Mouse (Mus musculus) c-Kit-positive CD71-positive TER-119-negative erythroid progenitor cells, embryonic 14.5 days (primary cell): ENCODE results near the gene AA467197.
A peak's percentile ranks its signal among the peaks of the same experiment; 100 is the strongest.

Source experiments
- DNase-seq: peaks from one replicate; pipeline ENCODE4 v3.0.0-alpha.2; 2013; ENCODE audit warnings: low read depth

AA467197 gene

DNA sequence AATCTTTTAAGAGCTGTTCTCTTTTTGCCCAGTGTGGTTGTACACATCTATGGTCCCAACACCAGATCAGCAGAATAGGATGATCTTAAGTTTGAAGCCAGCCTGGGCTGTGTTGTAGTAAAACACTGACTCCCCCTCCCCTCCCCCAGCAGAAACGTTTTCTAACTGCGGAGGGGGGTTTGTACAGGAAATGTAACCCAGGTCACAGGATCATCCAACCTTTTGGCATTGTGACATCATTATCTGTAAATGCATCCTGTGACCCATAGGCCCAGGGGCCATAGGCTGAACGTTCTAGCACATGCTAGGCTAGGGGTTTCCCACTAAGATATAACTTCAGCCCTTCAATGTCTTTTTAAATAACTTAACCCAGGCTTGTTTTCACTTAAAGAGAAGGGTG lies at the start of gene AA467197:
TSS of gene AA467197 (plus strand) at position 301 of the 400 bp plus-strand sequence.
- no peak for DNase-seq

DNA sequence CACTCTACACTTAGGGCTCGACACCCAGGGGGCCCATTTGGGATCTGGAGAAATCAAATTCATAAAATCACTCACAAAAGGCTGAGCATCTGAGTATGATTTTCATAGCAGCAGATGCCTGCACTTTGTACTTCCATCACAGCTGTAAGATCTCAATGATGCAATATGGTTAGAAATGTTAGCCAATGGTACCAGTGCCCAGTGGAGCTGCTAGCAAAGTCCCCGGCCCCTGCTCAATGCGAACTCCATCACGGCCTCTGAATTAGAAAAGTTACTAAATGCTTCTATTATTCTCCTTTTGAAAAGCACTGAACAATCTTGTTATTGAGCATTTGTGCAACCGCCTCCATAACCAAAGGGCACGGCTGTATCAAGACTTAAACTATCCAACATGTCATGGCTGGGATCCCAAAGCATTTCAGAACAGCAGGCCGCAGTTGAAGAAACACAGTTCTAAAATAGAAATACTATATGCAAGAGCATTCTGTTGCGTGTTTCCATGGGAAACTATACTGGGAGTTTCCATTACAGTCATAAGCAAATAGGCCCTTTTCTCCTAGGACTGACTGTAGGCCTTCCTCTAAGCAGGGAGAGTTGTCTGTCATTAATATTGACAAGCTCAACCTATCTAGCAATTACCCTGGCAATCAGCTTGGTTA lies 48.8 kb upstream of the AA467197 start:
- no peak for DNase-seq

DNA sequence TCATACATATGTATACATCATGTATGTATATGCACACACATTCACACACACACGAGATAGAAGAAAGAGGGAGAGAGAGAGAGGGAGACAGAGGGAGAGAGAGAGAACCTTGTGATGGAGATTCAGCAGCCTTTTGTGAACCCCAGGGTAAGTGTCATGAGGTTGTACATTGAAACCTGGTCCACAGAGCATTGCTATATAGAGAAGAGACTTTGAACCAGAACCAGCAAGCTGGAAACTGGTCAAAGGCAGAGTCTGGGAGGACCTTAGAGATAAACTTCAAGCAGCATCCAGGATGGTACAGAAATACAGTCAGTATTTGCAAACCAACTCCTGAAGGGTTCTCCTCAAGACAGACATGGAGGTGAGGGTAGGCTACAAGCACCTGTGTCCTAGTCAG lies 46.4 kb upstream of the AA467197 start:
- DNase-seq = no peak

DNA sequence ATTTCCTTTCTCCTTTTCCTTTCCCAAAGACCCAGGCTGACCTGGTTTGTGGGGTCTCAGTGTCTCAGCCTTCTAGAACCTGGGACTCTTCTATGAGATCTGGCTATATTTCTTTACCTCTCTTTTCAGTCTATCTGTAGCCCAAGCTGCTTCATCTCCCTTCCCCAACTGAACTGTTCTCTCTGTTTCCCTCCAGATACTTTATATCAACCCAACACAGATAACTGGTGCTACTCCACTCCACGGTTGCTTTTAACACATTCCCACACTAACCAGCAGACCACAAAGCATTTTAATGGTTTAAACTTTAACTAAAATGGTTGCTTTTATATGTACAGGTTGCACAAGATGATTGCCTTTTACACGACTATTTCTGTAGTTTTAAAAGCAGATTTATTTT lies 45.6 kb upstream of the AA467197 start:
- DNase-seq = no peak

DNA sequence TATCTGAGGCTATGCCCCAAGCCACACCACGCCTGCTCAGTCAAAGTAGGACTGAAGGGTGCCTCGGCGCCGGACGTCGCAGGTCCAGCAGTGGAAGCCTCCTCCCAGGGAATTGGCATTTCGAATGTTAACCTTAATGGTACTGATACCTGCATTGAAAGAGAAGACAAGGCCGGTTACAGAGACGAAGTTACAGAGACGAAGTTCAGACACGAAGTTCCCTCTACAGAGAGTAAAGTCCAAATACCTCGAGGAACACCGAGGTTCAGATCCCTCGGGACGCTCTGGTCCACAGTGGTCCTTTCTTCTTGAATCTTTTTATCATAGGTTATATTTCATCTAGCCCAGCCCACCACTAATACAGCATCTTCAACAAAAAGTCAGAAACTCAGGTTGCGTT lies 41.3 kb upstream of the AA467197 start:
- no peak for DNase-seq

DNA sequence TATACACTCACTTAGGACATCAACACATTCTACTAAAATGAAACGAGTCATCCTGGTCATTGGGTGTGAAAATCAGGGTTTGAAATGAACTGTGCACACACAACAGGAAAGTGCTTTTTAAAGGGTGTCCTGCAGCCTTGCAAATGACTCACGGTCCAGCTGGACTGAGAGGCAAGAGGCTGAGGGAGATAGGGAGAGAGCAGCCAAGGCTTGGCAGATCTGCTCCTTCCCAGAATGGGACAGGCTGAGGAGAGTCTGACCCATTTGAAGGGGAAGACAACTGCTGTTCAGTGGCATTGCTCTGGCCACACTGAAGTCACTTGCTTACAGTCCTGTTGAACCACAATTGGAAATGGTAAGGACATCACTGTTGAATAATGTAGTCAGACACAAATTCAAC lies 37.0 kb upstream of the AA467197 start:
- DNase-seq = no peak

DNA sequence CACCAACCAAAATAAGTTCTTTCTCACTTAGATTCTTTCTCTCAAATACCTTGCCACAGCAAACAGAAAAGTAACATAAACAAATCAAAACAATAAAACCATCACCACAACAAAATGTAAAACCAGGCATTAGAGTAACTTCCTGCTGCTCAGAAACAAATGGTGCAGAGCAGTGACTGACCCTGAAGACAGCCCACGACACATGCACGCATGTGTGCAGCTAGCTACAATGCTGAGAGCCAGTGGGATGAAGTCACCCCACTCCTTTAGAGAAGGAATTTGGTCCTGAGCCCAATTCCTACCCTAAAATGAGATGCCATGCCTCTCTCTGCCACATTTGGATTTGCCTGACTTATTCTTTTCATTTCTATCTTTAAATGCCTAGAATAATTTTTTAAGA lies 35.4 kb upstream of the AA467197 start:
- DNase-seq = no peak

DNA sequence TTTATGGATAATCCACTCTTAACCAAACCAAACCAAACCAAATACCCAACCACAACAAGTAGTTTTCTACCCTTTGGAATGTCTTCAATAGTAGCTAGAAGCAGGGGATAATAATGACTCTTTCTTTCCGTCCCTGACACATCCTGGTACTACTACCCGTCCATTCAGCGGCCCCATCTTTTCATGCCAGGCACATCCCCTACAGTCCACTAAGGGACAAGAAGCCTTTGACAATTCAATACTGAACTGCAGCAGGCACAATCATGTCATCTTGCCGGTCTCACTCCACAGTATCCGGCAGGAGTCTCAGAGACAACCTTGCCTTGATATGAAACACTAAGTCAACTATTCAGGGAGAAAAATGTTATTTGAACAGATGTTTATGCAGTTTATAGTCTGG lies 31.0 kb upstream of the AA467197 start:
- DNase-seq = no peak

DNA sequence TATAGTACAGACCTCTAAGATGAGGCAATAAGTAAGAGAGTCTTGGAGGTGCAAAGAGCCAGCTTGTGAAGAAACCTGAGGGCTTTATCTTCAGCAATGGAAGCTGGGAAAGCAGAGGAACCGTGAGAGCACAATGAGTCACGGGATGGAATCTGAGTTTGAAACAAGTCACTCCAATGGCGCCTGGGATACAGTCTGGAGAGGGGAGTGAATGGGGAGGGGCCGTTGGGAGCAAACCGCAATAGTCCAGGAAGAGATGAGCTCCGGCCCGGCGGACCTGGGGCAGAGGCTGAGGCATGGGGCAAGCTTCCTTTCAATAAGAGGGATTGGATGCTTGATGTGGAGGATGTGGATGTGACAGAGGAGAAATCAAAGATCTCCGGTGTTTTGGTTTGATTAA lies 28.0 kb upstream of the AA467197 start:
- DNase-seq = no peak

DNA sequence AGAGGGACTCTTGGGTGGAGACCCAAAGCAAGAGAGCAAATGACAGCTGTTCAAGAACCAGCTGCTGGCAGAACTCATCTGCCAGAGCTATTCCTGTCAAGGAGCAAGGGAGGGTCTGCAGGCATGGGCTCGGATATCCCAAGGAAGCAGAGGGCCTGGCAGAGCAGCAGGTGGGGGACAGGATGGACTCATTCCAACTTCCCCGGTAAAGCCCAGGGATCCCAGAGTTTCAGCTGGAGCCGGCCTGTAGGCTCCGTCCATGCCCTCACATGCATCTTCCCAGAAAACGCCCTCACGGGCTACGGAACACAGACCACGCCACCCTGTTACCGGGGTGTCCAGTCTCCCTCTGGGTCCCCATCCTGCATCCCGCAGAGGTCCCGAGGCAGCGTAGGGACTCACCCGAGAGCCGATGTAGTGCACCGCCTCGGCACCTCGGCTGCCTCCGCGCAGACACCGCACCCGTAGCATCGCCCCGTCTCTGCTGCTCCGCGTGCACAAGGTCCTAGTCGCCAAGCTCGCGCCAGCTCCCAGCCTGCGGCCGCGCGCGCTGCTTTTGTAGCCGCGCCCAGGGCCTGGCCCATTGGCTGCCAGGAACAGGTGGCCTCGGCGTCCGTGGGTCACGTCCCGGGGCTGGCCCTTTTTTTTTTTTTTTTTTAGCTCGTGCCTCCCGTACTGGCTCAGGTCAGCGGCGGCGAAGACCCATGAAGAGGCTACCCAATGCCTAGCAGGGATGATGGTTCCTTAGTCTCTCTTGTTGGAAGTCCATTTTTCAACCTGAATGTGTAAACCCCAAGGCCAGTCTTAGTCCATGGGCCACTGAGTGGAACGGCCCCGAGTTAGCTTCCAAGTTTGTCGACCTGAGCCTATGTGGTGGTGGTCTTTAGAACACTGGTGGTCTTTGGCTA lies 25.8 kb upstream of the AA467197 start, which contains the start of gene Gatm:
TSS of gene Gatm (minus strand) at position 558 of the 908 bp plus-strand sequence.
- DNase-seq = no peak

DNA sequence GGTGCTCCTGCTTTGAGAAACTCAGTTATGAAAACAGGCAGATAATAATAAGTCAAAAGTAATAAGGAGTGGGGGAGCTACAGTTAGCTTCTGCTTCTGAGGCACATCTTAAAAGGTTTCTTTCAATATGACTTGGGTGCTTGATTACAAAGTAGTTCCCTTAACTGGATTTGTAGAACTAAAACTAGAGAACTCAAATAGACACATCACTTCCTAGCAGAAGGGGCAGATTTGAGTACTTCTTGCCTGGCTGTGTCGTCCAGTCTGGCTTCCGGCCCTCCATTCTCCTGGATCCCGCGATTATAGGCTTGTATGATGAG lies 25.2 kb upstream of the AA467197 start:
- DNase-seq = no peak

DNA sequence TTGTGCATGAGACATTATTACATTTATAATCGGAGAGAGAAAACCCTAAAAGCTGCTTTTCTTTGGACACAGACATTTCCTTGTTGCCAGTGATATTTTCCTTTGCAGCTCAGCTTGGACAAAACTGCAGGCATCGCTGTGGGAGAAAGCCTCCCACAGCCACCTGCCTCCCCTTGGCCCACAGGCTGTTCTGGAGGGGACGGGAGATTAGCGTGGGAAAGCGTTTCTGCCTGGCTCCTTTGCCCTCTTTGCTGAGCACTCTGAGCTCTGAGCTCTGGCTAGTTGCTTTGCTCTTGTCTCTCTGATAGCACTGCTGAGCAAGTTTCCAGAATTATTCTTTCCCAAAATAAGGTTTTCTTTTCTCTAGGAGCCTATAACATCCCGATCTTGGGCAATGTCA lies 20.5 kb upstream of the AA467197 start:
- no peak for DNase-seq

DNA sequence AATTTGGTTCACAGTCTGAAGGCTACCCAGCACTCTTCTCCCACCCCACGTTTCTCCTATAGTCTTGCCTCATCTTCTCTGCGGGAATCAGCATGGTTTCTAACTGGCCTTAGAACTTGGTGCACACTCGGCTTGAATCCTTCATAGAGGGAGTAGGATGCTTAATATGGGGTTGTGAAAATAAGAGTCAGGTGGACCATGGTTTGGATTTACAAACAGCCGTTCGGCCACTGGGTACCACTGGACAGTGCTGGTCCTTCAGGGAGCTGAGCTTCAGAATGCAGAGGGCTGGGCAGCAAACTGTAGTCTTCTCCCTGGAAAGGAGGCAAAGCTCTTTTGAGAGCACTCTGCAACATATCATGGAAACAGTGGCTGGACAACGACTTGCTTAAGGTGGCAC lies 19.0 kb upstream of the AA467197 start:
- no peak for DNase-seq

DNA sequence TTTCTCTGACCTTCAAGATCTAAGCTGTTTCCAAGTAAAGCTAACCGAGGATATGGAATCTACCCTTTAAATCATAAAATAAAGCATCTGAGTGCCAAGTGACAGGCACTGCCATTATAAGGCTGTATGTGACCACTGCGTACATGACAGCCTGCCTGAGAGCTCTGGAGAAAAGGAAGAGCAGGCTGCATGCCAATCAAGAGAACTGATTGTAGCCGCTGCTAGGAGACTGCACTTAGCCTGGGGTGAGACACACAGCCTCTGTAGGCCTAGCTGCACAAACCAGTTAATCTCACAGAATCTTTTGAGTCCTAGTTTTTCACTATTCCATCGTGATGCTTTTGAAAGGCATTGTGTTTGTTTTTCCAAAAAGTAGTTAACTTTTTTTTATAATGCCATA lies 18.1 kb upstream of the AA467197 start:
- no peak for DNase-seq

DNA sequence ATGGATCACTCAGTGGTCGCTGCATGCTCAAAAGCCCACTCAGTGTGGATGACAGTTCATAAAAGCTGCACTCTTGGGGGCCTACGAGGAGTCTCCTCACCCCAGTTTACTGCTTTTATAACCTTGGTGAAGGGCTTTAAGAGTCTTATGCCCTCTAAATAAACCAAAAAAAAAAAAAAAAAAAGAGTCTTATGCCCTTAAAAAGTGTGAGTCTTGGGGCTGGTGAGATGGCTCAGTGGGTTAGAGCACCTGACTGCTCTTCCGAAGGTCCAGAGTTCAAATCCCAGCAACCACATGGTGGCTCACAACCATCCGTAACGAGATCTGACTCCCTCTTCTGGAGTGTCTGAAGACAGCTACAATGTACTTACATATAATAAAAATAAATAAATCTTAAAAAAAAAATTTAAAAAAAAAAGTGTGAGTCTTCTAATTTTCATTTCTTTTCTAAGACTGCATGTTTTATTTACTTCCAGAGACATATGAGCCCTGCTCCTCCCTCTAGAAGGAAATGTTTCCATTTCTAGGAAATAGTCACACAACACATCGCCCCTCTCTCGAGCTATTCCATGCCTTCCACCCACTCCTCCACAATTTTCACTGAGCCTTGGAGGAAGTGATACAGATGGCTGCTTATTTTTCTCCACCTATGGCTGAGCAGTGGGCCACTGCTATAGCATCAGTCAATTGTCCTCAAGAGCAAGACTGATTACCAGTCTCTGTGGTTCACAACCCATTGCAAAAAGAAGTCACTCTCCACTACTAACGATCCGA lies 15.3 kb upstream of the AA467197 start:
- DNase-seq = no peak

DNA sequence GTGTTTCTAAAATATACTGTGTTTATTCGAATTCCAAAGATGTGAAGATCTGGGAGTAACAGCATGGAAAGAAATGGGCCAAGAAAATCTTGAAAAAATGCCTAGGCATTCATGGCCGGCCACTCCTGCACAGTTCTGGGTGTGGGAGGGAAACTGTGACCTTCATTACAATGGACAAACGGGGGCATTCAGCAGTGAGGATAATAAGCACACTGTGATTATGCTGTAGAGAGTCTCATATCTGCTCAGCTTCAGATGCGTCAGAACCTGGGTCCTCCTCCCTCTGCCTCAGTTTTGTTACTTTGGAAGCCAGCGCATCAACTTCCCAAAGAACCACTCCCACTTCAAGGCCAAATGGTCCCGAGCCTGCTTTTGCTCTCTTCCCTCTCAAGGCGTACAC lies 10.9 kb upstream of the AA467197 start:
- no peak for DNase-seq

DNA sequence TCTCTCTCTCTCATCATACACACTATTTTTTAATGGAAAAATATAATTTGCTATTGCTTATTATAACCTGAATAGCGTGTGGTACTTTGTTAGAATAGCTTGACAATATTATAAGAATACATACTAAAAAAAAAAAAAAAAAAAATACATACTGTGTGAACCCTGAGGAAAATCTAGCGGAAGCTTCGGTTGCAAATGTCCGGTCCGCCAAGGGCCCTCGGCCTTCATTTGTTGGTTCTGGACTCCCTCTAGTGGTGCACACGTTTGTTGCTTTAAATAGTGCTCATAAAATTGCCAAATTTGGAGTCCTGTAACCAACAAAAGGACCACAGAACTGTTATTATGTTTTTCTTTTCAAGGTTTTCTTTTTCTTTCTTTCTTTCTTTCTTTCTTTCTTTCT lies 7.8 kb upstream of the AA467197 start:
- no peak for DNase-seq

DNA sequence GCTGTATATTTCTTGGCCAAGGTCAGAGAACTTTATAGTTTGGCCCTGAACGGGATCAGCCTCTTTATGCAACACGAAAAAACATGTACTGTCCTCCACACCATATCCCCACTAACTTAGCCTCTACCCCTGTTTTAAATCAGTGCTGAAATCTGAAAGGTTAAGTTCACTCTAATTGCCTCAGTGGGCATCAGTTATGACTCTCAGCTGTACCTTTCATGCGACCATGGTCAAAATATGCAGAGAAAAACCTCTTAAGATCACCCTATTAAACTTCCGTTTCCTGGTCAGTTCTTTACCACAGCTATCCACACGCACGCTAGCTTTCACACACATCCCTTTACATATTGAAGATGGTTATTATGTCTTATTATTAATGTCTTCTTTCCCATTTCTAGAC lies 6.9 kb upstream of the AA467197 start:
- no peak for DNase-seq

DNA sequence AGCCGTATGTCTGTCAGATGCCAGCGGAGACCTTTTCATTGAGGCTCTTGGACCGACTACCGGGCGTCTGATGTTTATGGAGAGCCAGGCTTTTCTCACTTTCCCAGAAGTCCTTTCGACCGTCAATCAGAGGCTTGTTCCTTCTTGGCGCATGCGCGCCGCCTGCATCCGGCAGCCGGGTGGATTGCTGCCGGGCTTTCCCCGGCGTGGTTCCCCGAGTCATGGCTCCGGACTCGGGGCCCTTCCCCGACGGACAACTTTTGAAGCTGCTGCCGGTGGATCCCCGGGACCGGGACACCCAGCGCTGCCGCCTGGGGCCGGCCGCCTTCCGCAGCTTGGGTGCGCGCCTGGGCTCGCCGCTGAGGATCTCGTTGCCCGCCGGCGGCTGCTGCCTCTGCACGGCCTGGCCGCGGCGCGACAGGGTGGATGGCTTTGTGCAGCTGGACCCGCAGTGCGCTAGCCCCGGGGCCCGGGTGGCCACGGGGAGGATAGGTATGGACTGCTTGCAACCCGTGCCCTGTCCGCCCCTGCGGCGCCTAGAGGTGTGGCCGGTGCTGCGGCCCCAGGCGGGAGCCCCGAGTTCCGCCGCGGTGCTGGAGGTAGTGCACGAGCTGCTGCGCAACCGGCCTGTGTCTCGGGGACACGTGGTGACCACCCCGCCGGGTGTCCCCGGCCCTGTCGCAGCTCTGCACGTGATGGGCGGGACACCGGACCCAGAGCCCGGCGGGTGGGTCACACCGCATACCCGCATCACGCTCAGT lies 6.1 kb upstream of the AA467197 start:
- peak; percentile 67 for DNase-seq

DNA sequence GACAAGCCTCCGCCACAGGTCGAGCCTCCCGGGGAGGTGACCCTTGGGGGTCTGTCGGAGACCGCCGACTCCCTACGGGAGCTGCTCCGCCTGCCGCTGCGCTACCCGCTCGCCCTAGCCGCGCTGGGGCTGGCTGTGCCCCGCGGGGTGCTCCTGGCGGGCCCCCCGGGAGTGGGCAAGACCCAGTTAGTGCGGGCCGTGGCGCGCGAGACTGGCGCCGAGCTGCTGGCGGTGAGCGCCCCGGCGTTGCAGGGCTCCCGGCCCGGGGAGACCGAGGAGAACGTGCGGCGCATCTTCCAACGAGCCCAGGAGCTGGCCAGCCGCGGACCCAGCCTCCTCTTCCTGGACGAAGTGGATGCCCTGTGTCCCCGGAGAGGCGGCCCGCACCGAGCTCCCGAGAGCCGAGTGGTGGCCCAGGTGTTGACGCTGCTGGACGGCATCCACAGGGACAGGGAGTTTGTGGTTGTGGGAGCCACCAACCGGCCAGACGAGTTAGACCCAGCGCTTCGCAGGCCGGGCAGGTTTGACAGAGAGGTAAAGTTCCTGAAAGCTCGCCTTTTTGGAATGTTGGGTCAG lies 5.5 kb upstream of the AA467197 start:
- DNase-seq = no peak

DNA sequence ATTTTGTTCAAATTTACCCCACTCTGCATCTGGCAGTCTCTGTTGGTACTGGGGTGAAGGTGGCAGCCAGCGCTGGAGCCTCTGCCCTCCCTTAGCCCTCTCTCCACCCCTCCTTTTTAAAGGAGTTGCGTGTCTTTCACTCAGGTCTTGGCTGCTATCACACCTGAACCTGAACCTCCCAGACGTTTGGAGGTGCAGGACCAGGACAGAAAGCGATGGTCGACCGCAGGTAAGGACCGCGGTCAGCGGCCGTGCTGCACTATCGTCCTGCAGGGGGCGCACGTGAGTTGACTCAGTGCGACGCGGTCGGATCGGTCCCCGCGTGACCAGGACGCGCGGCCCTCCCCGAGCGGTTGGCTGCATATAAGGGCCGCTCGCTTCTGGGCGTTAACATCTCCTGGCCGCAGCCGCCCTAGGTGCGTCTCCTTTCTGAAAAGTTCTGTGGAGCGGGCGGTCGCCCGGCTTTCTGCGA lies 776 bp downstream of the AA467197 start:
- no peak for DNase-seq

DNA sequence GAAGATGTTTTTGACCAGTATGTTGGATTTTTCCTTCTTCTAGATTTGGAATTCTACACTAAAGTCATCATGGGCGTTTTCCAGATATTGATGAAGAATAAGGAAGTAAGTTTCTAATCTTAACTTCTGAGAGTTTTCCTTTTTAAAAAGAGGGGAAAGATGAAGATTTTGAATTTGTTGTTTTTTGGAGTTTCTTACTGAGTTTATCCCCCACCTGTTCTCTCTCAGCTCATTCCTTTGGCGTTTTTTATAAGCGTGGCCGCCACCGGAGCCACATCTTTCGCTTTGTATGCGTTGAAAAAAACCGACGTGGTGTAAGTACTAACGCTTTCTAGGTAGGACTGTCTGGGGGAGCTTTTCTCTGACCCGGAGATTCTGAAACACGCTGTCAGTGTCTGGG lies 1.2 kb downstream of the AA467197 start:
- no peak for DNase-seq
